Mouse (Mus musculus) embryo, embryonic 11.5 days (tissue): Measurements from ENCODE around the gene Zfp618.
A peak's percentile ranks its signal among the peaks of the same experiment; 100 is the strongest.

Experiments
- DNase-seq: peaks from one replicate; pipeline ENCODE4 v3.0.0-alpha.2; 2012; ENCODE audit warnings: low read depth, low spot score

The Zfp618 gene

DNA sequence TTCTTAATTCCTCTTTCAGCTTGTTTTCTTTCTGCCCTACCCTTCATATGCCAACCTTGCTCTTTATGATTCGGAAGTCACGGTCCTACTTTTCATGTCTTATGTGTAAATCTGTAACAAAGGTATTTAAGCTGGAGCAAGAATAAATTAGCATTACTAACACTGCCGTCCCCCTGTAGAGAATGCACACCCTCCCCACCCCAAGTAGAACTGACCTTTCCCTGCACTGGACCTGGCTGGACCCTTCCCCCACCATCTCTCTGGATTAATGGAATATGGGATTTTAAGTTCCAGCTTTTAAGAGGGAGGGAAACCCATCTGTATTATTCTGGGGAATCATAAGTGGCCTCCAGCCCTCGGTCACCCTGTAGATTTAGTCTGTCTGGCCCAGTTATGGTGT, 65.9 kb downstream of the Zfp618 start:
- no peak for DNase-seq

DNA sequence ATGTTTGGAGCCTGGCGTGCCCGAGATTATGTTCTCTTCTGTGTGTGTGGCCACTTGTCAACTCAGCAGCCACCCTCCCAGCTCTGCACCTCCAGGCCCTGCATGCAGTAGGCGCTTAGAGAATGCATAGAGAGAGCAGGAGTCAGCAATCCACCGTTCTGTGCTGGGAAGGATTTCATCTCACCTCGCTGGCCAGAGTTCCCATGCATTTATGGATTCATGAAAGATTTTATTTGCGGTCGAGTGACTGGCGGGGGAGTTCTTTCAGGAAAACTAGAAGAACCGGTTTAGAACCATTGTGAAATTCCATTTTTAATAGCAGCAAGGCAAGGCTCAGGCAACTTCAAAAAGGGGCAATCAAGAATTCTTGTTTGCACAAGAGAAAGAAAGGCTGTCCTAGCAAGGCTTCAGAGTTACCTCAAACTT, 67.2 kb downstream of the Zfp618 start:
- DNase-seq = no peak

DNA sequence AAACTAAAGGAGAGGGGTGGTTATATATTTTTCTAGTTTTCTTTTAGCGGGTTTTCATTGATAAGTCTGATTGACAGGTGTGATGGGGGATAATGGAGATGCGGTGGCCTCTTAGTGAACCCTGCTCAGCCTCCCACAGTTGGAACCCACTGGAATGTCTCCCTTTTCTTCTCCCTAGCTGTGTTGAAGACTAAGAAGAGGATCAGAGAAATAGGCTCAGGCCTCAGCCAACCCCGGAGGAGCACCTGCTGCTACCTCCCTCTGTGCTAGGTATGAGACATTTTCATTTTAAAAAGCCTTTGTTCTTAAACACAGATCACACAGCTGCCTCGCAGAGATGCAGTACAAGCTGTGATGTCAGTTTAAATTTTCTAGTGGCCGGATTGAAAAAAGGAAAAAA, 68.4 kb downstream of the Zfp618 start:
- DNase-seq = no peak

DNA sequence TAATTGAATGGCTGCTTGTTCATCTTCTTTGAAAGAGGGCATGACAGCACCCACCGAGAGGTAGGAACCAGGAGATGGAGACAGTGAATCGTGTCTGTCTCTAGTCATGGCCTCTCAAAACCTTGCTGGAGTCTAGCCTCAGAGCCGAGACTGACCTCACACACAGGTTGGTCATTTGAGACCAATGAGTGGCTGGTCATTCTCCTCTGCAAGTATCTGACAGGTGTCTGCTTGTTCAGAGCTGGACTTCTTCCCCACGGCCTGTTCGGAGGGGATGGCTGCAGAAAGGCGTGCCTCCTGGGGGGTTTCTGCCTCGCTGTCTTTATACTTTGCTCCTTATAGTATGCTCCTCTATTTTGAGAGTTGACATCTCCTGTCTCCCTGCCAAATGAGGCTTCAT, 70.6 kb downstream of the Zfp618 start:
- DNase-seq = no peak

DNA sequence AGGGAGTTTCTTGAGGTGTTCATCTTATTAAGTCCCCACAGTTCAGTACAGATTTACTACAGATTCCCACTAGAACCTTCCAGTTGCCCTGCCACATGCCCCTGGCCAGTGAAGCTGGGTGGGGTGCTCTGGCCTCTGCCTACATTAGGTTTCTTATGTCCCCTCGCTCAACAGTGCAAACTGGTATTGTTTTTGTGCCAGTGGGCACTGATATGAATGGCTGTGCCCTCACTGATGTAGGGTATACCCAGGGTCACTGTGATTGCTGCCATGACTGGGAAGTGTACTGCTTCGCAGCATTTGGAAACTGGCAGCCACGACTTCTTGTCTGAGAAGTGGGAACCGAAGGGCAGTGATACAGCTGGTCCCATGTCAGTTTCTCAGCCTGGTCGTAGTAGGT, 71.4 kb downstream of the Zfp618 start:
- no peak for DNase-seq

DNA sequence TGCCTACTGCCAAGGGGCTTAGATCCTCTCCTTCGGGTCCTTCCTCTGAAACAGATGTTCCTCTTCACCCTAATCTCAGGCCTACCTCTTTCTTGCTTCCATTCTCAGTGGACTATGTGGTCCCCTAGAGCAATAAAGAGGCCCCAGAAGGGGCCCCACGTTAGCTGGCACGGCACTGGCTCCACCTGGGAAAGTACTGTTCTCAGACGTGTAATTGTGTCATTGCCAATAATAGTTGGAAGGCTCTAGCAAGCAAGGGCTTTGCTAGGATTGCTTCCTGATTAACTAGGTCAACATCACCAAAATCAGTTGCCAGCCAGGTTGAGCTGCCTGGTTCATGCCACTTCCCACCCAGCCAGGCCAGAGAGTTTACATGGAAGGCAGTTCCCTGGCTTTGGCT, 72.2 kb downstream of the Zfp618 start:
- DNase-seq = no peak

DNA sequence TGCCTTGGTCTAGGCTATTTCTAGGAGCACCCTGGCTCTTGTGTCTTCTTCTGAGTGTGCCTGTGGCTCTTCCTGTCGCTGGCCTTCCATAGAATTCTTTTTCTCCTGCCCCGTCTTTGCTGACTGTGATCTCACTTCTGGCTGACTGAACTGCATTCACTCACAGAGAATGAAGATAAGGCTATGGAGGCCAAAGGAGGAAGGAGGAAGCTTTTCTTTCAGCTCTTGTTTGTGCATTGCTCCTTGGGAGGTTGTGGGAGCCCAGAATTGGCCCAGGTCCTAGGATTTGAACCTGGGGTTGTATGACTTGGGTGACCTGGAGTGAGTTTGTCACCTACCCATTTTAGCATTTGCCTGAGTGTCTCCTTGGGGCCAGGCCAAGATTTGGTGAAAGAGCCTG, 72.9 kb downstream of the Zfp618 start:
- DNase-seq = no peak

DNA sequence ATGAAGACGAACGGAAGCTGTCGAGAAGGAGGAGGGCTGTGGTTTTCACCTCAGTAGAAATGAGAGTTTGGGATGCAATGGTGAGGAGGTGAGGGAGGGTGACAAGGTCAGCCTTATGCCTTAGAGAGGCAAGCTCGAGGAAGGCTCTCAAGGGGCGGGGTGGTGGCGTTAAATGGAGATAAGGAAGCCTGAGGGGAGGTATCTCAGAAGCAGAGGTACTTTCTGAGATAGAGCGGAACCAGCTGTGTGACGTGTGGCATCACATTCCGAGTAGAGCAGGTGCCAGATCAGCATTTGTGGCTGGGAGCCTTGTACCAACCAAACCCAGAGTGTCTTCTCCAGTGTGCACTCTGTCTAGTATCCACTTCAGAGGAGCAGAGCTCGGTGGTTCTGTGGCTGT, 73.6 kb downstream of the Zfp618 start:
- DNase-seq = no peak

DNA sequence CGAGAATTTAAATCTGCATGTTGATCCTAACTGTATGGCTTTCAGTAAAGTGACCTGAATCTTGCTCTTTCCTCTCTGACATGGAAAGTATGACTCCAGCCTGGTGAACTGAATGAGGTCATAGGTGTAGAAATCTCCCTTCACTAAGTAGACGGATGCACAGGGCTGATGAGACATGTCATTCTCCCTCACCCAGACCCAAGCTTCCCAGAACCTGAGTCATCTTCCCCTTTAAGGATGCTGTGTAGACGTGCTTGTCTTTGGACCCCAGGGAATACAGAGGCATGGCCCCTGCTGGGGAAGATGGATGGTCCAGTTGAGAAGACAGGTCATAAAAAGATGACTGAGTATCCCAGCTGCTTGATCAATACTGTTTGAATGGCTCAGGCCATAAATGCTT, 83.2 kb downstream of the Zfp618 start:
- no peak for DNase-seq

DNA sequence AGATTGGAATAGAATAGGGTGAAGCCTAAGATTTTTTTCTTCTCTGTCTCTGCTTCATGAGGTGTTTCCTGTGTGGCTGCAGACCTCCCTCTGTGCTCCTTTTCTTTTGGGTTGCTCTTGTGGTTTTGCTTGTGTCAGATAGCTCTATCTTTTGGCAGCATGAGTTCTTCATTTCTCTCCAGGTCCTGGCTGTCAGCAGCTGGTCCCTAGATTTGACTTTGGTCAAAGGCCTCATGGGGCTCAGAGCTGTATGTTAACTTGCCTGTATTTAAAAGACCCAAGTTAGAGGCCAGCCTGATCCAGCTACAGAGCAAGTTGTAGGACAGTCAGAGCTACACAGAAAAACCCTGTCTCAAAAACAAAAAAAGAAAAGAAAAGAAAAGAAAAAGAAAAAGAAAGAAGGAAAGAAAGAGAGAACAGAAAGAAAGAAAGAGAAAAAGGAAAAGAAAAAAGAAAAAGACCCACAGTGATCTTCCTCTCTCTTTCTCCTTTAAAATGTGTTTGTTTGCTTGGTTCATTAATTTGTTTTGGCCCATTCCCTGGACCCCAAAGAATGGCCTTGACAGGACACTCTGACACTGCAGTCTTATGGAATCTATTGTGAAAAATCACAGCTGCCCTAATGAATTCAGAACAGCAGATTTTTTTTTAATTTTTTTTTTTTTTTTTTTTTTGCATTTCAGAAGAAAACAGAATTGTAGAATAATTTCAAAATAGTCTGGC, 84.4 kb downstream of the Zfp618 start:
- DNase-seq = no peak

DNA sequence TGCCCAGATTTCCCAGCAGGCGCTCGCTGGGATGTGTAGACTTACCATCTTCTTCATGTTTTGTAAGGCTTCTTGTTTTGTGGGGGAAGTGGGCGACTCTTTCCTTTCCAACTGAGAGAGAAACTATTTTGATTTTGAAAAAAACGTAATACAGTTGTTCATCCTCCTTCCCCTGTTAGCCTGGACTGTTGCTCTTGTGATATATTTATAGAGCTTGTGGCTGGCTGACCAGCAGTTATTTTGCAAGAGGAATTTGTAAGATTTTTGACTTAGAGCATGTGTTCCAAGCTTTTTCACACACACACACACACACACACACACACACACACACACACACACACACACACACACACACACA, 84.9 kb downstream of the Zfp618 start:
- no peak for DNase-seq

DNA sequence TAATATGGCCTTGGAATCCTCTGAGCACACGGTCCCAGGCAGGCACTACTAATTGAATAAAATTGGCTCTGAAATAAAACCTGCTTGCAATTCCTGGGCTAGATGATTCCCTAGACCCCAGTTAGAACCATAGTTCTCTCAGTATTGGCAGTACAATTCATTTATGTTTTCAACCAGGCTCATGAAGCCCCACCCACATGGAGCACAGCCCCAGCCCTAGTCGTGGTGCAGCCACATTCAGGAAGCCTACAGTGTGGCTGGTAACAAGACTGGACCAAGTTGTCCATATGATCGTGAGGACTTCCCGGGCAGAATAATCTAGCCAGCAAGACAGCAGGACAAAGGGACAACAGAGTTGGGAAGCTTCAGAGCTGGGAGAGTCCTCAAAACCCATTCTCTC, 85.6 kb downstream of the Zfp618 start:
- no peak for DNase-seq

DNA sequence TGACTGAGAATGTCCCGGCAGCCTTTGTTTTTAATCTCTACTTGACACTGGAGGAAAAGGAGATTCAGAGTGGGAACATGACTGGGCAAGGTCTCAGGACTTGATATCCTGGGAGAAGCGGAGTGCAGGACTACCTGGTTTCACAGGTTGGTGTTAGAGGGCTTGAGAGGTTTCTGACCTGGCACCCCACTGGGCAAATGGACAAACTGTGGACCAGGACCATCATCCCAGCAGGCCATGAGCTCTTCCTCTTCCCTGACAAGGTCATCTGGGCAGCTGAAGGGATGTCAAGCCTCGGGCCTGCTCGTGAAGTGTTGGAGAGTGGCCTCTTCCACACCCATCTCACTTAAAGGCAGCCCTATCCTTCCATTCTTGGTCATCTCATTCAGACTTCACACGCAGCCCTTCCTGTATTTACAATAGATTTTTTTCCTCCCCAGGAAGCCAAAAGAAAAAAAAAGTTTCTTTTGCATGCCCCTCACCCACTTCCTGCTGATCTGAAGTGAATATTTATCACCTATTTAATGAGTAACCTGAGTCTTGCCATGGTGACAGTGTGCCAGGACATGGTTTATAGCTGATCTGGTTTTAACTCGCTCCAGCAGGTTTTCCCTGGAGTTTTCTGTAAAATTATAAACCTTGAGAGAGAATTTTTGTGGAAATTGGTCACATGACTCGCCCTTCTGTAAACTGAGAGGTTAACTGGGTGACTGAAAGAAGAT, 86.7 kb downstream of the Zfp618 start:
- no peak for DNase-seq

DNA sequence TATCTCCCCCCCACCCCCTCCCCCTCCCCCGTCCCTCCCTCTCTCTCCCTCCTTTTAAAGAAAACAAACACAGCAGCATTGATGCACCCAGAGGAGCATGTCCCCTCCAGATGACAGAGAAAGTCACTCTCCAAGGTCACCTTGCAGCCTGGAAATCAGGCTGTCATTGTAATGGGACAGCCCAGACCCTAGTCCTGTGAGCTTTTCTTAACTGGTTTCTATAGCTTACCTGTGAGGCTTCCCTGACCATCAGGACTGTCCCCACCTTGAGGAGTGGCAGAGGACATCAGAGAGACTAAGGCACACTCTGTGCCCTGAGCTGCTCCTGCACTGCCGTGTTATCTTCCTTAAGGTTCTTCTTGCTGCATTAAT, 87.3 kb downstream of the Zfp618 start:
- no peak for DNase-seq

DNA sequence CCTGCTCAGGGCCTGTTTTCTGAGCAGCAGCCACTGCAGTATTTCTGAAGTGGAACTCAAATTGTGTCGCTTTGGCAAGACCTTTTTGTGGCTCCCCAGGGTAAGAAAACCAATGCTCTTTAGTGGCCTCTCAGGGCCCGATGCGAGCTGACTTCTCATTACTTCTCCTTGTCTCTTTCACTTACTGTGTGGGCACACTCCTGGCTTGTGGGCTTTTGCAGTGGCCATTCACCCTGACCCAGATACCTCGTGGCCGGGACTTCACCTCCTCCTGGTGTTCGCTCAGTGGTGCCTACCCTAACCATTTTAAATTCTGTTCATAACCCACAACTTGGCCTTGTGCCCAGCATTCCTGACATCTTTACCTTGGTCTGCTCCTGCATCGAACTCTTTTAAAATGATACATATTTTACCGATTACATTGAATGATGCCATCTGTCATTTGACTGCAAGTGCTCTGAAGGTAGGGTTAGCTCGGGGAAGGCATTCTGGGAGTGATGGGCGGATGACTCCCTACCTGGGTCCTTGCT, 89.9 kb downstream of the Zfp618 start:
- no peak for DNase-seq

DNA sequence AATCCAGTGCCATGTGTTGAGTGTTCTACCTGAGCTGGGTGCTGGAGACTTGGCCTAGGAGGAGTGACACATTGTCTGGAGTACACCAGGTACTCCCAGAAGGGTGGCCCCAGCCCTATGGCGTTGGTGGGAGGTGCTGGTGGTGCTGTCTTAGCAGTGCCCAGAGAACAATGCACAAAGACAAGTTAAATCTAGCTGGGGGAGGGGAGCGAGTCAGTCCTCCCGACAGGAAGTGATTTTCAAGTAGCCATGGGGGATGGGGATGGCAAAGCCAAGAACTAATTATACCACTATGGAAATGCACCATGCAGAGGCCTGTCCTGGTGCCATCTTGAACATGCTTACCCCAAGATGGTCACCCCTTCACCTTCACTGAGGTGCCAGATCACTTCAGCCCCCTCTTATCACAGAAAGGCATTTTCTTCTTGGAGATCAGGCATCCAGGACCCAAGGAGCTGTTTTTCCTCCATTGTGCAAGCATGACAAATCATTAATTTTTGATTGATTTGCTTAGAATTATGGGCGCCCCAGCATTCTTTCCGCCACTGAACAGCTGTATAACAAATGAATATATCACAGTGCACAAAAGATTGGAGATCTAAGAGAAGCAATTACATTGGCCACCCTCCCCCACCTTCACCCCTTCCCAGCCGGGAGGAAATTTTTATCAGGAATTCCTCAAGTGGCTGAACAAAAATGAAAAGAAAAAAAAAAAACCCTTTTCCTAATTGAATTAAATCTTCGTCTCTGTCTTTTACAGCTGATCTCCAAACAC, 91.5 kb downstream of the Zfp618 start:
- peak; percentile 43 for DNase-seq

DNA sequence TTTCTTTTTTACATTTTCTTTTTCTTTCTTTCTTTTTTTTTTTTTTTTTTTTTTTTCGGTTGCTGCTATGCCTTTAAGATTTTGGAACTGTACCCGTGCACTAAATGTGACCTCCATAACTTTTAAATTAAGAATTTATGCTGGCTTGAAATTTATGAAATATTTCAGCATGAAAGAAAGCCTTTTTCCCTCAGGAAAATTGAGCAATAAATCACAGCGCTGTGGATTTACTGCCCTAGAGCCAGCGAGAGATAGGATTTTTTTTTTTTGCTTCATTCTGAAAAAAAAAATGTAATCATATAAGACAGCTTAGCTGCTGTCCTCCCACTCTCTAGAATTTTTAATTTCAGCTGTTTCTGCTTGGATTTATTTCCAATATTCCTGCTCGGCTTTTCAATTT, 92.2 kb downstream of the Zfp618 start:
- peak; percentile 43 for DNase-seq

DNA sequence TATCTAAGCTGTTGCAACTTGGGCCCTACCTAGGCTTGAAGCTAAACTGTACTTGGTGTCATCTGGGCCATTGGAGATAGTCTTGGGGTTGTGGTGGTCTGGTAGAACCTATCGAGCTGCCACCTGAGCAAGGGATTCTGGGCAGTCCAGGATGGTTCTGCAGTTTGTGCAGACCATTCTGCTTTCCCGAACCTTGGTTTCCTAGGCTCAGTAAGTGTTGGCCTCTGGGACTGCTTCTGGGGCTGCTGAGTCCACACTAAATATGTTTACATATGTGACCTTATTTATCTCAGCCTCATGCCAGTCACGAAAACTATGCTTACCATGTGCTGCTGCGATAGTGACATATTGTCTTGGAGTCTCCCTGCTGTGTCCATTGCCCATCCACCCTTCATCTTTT, 93.3 kb downstream of the Zfp618 start:
- no peak for DNase-seq

DNA sequence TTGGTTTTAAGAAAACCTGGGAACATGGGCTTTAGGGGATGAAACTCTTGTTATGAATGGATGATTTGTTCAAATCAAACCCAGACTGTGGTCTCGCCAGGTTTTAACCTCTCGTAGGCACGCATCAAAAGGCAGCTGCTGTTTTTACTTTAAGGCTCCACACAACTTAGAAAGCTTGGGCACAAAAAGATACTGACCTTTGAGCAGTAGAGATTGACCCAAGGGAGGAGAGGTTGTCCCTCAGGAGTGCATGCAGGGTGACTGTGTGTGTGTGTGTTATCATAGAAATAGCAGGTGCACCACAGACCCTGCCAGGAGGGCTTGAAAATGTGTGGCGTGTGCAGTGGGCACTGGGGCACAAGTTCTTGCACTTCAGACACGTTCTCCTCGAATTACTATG, 95.0 kb downstream of the Zfp618 start:
- no peak for DNase-seq

DNA sequence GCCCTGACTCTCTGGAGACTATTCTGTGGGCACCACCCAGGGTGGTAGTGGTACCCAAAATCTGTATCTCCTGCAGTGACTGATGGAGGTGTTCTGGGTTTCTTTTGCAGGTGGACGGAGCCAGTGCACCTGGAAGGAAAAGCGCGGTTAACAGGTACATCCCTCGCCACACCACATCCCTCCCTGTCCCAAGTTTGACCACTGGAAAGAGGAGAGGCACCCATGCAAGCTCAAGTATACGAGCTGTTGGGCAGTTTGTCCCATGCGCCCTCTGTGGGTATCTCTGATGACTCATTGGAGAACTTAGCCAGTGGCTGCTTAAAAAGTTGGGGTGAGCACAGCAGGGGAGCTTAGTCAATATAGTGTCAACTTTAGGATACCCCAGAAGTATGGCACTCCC, 96.0 kb downstream of the Zfp618 start:
- no peak for DNase-seq

DNA sequence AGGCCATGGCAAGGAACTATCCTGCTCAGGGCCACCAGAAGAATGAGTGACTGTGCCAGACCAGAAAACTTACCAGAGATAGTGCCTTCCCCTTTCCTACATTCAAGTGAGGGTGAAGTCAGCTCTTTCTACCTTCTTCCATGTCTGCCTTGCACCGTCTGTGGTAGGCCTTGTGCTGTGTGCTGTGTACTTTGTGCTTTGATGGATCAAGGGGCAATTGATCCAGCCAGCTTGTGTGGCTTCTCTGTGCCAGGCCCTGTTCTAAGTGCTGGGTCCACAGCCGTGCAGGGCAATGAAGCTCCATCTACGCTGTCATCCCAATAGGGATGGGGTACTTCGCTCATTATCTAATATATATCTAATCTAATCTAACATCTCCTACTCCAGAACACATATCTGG, 98.0 kb downstream of the Zfp618 start:
- DNase-seq = no peak

DNA sequence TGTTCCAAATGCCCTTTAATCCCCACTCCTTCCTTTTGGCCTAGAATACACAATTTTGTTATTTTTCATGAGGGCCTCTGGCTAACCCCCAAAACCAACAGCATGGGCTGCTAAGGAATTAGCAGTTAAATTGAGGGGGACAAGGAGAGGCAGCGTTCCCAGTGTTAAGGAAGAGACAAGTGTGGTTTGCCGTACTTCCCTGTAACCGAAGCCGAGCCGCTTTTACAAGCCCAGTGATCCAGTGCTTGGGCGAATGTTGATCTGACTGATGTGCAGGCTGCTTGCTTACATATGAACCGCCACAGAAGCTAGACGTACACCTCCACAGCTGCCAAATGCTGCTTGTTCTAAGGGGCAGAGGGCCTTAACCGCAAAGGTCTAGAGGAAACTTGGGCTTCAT, 99.5 kb downstream of the Zfp618 start:
- DNase-seq = no peak

DNA sequence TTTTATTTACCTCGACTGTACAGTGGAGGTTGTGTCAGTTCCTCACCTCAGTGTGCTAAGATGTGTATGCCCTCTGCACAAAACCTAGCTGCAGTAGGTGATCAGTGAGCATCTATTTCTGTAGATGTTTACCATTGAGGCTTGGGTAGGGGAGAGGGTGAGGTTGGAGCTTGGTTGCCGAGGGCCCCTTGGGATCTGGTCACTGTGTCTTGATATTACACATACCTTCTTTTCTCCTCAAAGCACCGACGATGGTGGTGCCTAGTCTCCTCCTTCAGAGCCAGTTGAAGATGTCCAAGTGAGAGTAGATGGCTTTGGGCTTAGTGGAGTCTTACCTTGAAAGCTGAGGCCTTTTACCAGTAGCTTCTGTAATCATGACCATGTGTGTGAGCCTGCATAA, 101.4 kb downstream of the Zfp618 start:
- no peak for DNase-seq
